Mouse (Mus musculus) megakaryocyte, embryonic 14.5 days (primary cell): ENCODE measurements around the gene Slc44a3.

Experiments used
- FLI1 ChIP-seq: IDR thresholded peaks from 2 replicates; pipeline ENCODE4 v1.6.1; 2012; ENCODE audit warnings: low read length, inconsistent platforms, mixed read lengths
- GATA1 ChIP-seq: IDR thresholded peaks from 3 replicates; pipeline ENCODE4 v1.6.1; 2012; ENCODE audit warnings: mixed read lengths, low read length, inconsistent platforms, borderline replicate concordance

GRCm38 (mm10) chr3:121577641-121578040 lies 45.4 kb upstream of the Slc44a3 start:
- TF ChIP-seq GATA1 (no peak), FLI1 (no peak)
